Mouse (Mus musculus): ENCODE data around the gene Oxld1. TPM values are rescaled to one million over a fixed set of nuclear protein-coding genes. Genes with fewer than 3 reads are reported as not detected.
"Not testable (repeated sequence)": the region's sequence is repeated elsewhere in the genome, so short reads cannot be mapped to it uniquely, and the experiment has no call there.

Gene Oxld1
- polyA plus RNA-seq, 1 experiment from 2014 or later: 17.5 TPM

GRCm38 (mm10) chr11:120423569-120424295 is 34.1 kb downstream of the Oxld1 start:
- Histone ChIP-seq H3K4me3 (ENCODE audit: low read depth, low read length) (no peak overlapping the region), H3K4me1 (replicated peaks; ENCODE audit: control insufficient read depth, insufficient read depth, low read length) (peaks cover 10% of the 10 kb centered on the region), H3K27ac (ENCODE audit: low read depth) (no peak overlapping the region), H3K9me3 (ENCODE audit: control insufficient read depth, low read length) (no peaks in the 10 kb centered on the region), H3K36me3 (ENCODE audit: control insufficient read depth, insufficient read depth, low read length) (peaks cover 75% of the 10 kb centered on the region), H3K27me3 (replicated peaks; ENCODE audit: control insufficient read depth, insufficient read depth, low read length) (no peaks in the 10 kb centered on the region), H3K4me2 (ENCODE audit: low read length) (no peak overlapping the region), H3K9ac (ENCODE audit: low read length) (no peak overlapping the region)
- DNase-seq (ENCODE audit: low spot score) (peak; percentile 85), ATAC-seq (replicated peaks; ENCODE audit: low FRiP score, low TSS enrichment, low read depth) (peak; percentile 53; the same call in 1 of the 2 replicates)
- WGBS: 60% methylated on average over 9 of the region's 9 CpGs

- 37% methylated on average over 13 of the region's 13 CpGs for WGBS
- Histone ChIP-seq H3K27me3 (replicated peaks; ENCODE audit: control insufficient read depth, insufficient read depth, low read length) (no peaks in the 10 kb centered on the region), H3K4me1 (replicated peaks; ENCODE audit: control insufficient read depth, insufficient read depth, low read length) (peaks cover 10% of the 10 kb centered on the region), H3K36me3 (ENCODE audit: control insufficient read depth, insufficient read depth, low read length) (peaks cover 74% of the 10 kb centered on the region), H3K27ac (ENCODE audit: low read depth) (peak overlapping the region; percentile 22; the same call in 1 of the 2 replicates), H3K9ac (ENCODE audit: low read length) (0 out of 2 replicates have a peak overlapping the region, but pooled peaks have one; percentile 10), H3K9me3 (ENCODE audit: control insufficient read depth, low read length) (no peaks in the 10 kb centered on the region), H3K4me2 (ENCODE audit: low read length) (peak overlapping the region; percentile 15; the same call in 1 of the 2 replicates), H3K4me3 (ENCODE audit: low read depth, low read length) (no peak overlapping the region)
- ATAC-seq (replicated peaks; ENCODE audit: low FRiP score, low TSS enrichment, low read depth) (peak; percentile 68; the same call in 1 of the 2 replicates), DNase-seq (ENCODE audit: low spot score) (no peak)
These were observed 35.0 kb downstream of the Oxld1 start for GRCm38 (mm10) chr11:120422651-120423568.

GRCm38 (mm10) chr11:120418592-120418991 is 39.3 kb downstream of the Oxld1 start:
- WGBS: 88% methylated on average over 1 of the region's 1 CpGs
- H3K36me3 ChIP-seq (ENCODE audit: control insufficient read depth, insufficient read depth, low read length): peaks cover 73% of the 10 kb centered on the region
- H3K4me1 ChIP-seq (replicated peaks; ENCODE audit: control insufficient read depth, insufficient read depth, low read length): peaks cover 7% of the 10 kb centered on the region
- DNase-seq (ENCODE audit: low spot score) (no peak), ATAC-seq (replicated peaks; ENCODE audit: low FRiP score, low TSS enrichment, low read depth) (no peak)
- H3K9me3 ChIP-seq (ENCODE audit: control insufficient read depth, low read length): no peaks in the 10 kb centered on the region
- no peak overlapping the region for H3K4me3 ChIP-seq (ENCODE audit: low read depth, low read length)
- no peaks in the 10 kb centered on the region for H3K27me3 ChIP-seq (replicated peaks; ENCODE audit: control insufficient read depth, insufficient read depth, low read length)
- H3K4me2 ChIP-seq (ENCODE audit: low read length): no peak overlapping the region
- H3K9ac ChIP-seq (ENCODE audit: low read length): no peak overlapping the region
- no peak overlapping the region for H3K27ac ChIP-seq (ENCODE audit: low read depth)

GRCm38 (mm10) chr11:120417852-120418251 is 40.0 kb downstream of the Oxld1 start:
- Histone ChIP-seq H3K4me2 (ENCODE audit: low read length) (no peak overlapping the region), H3K27ac (ENCODE audit: low read depth) (no peak overlapping the region), H3K9me3 (ENCODE audit: control insufficient read depth, low read length) (no peaks in the 10 kb centered on the region), H3K9ac (ENCODE audit: low read length) (no peak overlapping the region), H3K27me3 (replicated peaks; ENCODE audit: control insufficient read depth, insufficient read depth, low read length) (no peaks in the 10 kb centered on the region), H3K4me3 (ENCODE audit: low read depth, low read length) (no peak overlapping the region), H3K36me3 (ENCODE audit: control insufficient read depth, insufficient read depth, low read length) (peaks cover 81% of the 10 kb centered on the region), H3K4me1 (replicated peaks; ENCODE audit: control insufficient read depth, insufficient read depth, low read length) (peaks cover 7% of the 10 kb centered on the region)
- DNase-seq (ENCODE audit: low spot score) (no peak), ATAC-seq (replicated peaks; ENCODE audit: low FRiP score, low TSS enrichment, low read depth) (no peak)
- WGBS: 89% methylated on average over 7 of the region's 7 CpGs

- H3K4me2 ChIP-seq (ENCODE audit: low read length); ATAC-seq (replicated peaks; ENCODE audit: low FRiP score, low TSS enrichment, low read depth); H3K9ac ChIP-seq (ENCODE audit: low read length); H3K9me3 ChIP-seq (ENCODE audit: control insufficient read depth, low read length); DNase-seq (ENCODE audit: low spot score); H3K4me1 ChIP-seq (replicated peaks; ENCODE audit: control insufficient read depth, insufficient read depth, low read length); H3K4me3 ChIP-seq (ENCODE audit: low read depth, low read length); H3K27me3 ChIP-seq (replicated peaks; ENCODE audit: control insufficient read depth, insufficient read depth, low read length); H3K27ac ChIP-seq (ENCODE audit: low read depth): not testable (repeated sequence)
- peaks cover 87% of the 10 kb centered on the region for H3K36me3 ChIP-seq (ENCODE audit: control insufficient read depth, insufficient read depth, low read length)
- WGBS: 96% methylated on average over 7 of the region's 10 CpGs
These were observed 44.2 kb downstream of the Oxld1 start for GRCm38 (mm10) chr11:120413621-120414020.

Other genes with a start within 250 kb of the Oxld1 start
- 12.1 and 12.7 TPM in 2 replicates for gene Bahcc1, start 225.1 kb downstream of the Oxld1 start, polyA plus RNA-seq (2014; fragmentation: Nextera tagmentation; extraction: Ambion mirVana)
- gene Actg1, start 109.5 kb downstream of the Oxld1 start, polyA plus RNA-seq (2014; fragmentation: Nextera tagmentation; extraction: Ambion mirVana): 2,797 and 3,021 TPM in 2 replicates
- 0.12 and 0.65 TPM in 2 replicates for gene Fscn2, start 96.5 kb downstream of the Oxld1 start, polyA plus RNA-seq (2014; fragmentation: Nextera tagmentation; extraction: Ambion mirVana)
- 32.6 and 37.0 TPM in 2 replicates for gene Faap100, start 79.3 kb downstream of the Oxld1 start, polyA plus RNA-seq (2014; fragmentation: Nextera tagmentation; extraction: Ambion mirVana)
- 34.5 and 37.4 TPM in 2 replicates for gene Nploc4, start 20.4 kb downstream of the Oxld1 start, polyA plus RNA-seq (2014; fragmentation: Nextera tagmentation; extraction: Ambion mirVana)
- not detected in 2 replicates for gene Tspan10, start 15.4 kb downstream of the Oxld1 start, polyA plus RNA-seq (2014; fragmentation: Nextera tagmentation; extraction: Ambion mirVana)
- gene Pde6g, start 4.6 kb downstream of the Oxld1 start, polyA plus RNA-seq (2014; fragmentation: Nextera tagmentation; extraction: Ambion mirVana): not detected in 2 replicates
- 30.5 and 31.2 TPM in 2 replicates for gene Ccdc137, start within 50 bp of the Oxld1 start, polyA plus RNA-seq (2014; fragmentation: Nextera tagmentation; extraction: Ambion mirVana)
- 46.0 and 46.8 TPM in 2 replicates for gene Arl16, start 9.5 kb upstream of the Oxld1 start, polyA plus RNA-seq (2014; fragmentation: Nextera tagmentation; extraction: Ambion mirVana)
- 218 and 226 TPM in 2 replicates for gene Mrpl12, start 26.5 kb upstream of the Oxld1 start, polyA plus RNA-seq (2014; fragmentation: Nextera tagmentation; extraction: Ambion mirVana)
- gene Slc25a10, start 33.8 kb upstream of the Oxld1 start, polyA plus RNA-seq (2014; fragmentation: Nextera tagmentation; extraction: Ambion mirVana): 74.6 and 83.1 TPM in 2 replicates
- gene Gcgr, start 72.6 kb upstream of the Oxld1 start, polyA plus RNA-seq (2014; fragmentation: Nextera tagmentation; extraction: Ambion mirVana): 0.42 and 0.50 TPM in 2 replicates
- gene Mcrip1, start 91.7 kb upstream of the Oxld1 start, polyA plus RNA-seq (2014; fragmentation: Nextera tagmentation; extraction: Ambion mirVana): 191 and 209 TPM in 2 replicates
- 0.24 TPM in 1 of 2 replicates, not detected in the other for gene Ppp1r27, start 93.1 kb upstream of the Oxld1 start, polyA plus RNA-seq (2014; fragmentation: Nextera tagmentation; extraction: Ambion mirVana)
- gene P4hb, start 115.2 kb upstream of the Oxld1 start, polyA plus RNA-seq (2014; fragmentation: Nextera tagmentation; extraction: Ambion mirVana): 746 and 800 TPM in 2 replicates
- 627 and 633 TPM in 2 replicates for gene Arhgdia, start 123.6 kb upstream of the Oxld1 start, polyA plus RNA-seq (2014; fragmentation: Nextera tagmentation; extraction: Ambion mirVana)
- gene Alyref, start 140.3 kb upstream of the Oxld1 start, polyA plus RNA-seq (2014; fragmentation: Nextera tagmentation; extraction: Ambion mirVana): 387 and 448 TPM in 2 replicates
- gene Anapc11, start 140.4 kb upstream of the Oxld1 start, polyA plus RNA-seq (2014; fragmentation: Nextera tagmentation; extraction: Ambion mirVana): 244 TPM in 2 replicates
- 3.5 and 4.4 TPM in 2 replicates for gene Npb, start 150.4 kb upstream of the Oxld1 start, polyA plus RNA-seq (2014; fragmentation: Nextera tagmentation; extraction: Ambion mirVana)
- 157 and 179 TPM in 2 replicates for gene Pcyt2, start 159.9 kb upstream of the Oxld1 start, polyA plus RNA-seq (2014; fragmentation: Nextera tagmentation; extraction: Ambion mirVana)
- 31.8 and 35.6 TPM in 2 replicates for gene Sirt7, start 167.2 kb upstream of the Oxld1 start, polyA plus RNA-seq (2014; fragmentation: Nextera tagmentation; extraction: Ambion mirVana)
- gene Mafg, start 175.5 kb upstream of the Oxld1 start, polyA plus RNA-seq (2014; fragmentation: Nextera tagmentation; extraction: Ambion mirVana): 20.1 and 25.0 TPM in 2 replicates
- 22.4 and 23.2 TPM in 2 replicates for gene Pycr1, start 185.7 kb upstream of the Oxld1 start, polyA plus RNA-seq (2014; fragmentation: Nextera tagmentation; extraction: Ambion mirVana)
- gene Myadml2, start 190.1 kb upstream of the Oxld1 start, polyA plus RNA-seq (2014; fragmentation: Nextera tagmentation; extraction: Ambion mirVana): 0.32 TPM in 1 of 2 replicates, not detected in the other
- gene Notum, start 203.1 kb upstream of the Oxld1 start, polyA plus RNA-seq (2014; fragmentation: Nextera tagmentation; extraction: Ambion mirVana): 1.1 and 1.3 TPM in 2 replicates
- gene Aspscr1, start 214.9 kb upstream of the Oxld1 start, polyA plus RNA-seq (2014; fragmentation: Nextera tagmentation; extraction: Ambion mirVana): 93.2 and 104 TPM in 2 replicates

Data from intestine, embryonic 14.5 days (tissue).